Mouse (Mus musculus): Measurements from ENCODE around the gene Mok.

DNA sequence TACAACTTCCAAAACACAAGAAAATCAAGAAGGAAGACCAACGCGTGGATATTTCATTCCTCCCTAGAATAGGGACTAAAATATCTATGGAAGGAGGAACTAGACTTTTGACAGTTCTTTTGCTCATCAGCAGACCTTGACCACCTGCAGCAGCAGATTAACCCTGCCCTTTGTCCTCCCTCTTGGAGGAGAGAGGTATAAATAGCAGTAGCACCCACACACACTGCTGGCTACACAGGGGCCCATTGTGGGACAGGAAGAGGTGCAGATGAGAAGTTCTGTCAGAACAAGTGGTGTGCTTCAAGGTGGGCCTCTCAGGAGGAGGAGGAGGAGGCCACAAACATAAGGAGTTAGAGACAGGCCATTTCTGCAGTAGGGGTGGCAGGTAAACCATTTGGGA is 56.5 kb downstream of the Mok start:
- TF ChIP-seq MYOG (IDR thresholded peaks at IDR 0.05; ENCODE audit: control insufficient read depth in 1 of 3, insufficient read depth in 1 of 3, insufficient read length in 2 of 3, low read depth in 2 of 3): no peak
- no peak for TF ChIP-seq CEBPB (IDR thresholded peaks at IDR 0.05; ENCODE audit: insufficient read depth, poor library complexity, severe bottlenecking)
- TF ChIP-seq USF1 (IDR thresholded peaks at IDR 0.05; ENCODE audit: low read depth): no peak
- no peak for TF ChIP-seq E2F4 (IDR thresholded peaks at IDR 0.05; ENCODE audit: insufficient read depth)
- TF ChIP-seq POLR2A (IDR thresholded peaks at IDR 0.05; ENCODE audit: insufficient read length, low read depth): no peak
- TF ChIP-seq MAX (IDR thresholded peaks at IDR 0.05; ENCODE audit: low read depth): no peak
- no peak for TF ChIP-seq TCF12 (IDR thresholded peaks at IDR 0.05; ENCODE audit: insufficient read depth, poor library complexity, severe bottlenecking)
- TF ChIP-seq TCF3 (IDR thresholded peaks at IDR 0.05; ENCODE audit: insufficient read length, low read depth): no peak
